Mouse (Mus musculus) lung, embryonic 14.5 days (tissue): ENCODE results near the gene Ptprk. TPM values are rescaled to one million over a fixed set of nuclear protein-coding genes. Genes with fewer than 3 reads are reported as not detected.

ENCODE experiments used
- ATAC-seq: fragments of 200-750 bp; cut with Nextera tagmentation; 2 replicates; pipeline ENCODE4 v1.8.0; 2017; ENCODE audit warnings: mild to moderate bottlenecking, moderate TSS enrichment, moderate library complexity; ENCODE audit not compliant: insufficient read depth
- DNase-seq: peaks from one replicate; pipeline ENCODE4 v3.0.0-alpha.2; 2015
- H3K27ac ChIP-seq: fragments of 300-500 bp; sonication (generic); 2 replicates; pipeline ENCODE4 v1.5.1; 2014; ENCODE audit warnings: low read depth, mild to moderate bottlenecking, moderate library complexity
- H3K27me3 ChIP-seq: fragments of 300-500 bp; sonication (generic); 2 replicates; pipeline ENCODE4 v1.6.1; 2014; ENCODE audit warnings: low read length, control low read depth; ENCODE audit not compliant: insufficient read depth
- H3K36me3 ChIP-seq: fragments of 300-500 bp; sonication (generic); 2 replicates; pipeline ENCODE4 v1.6.1; 2014; ENCODE audit warnings: control low read depth; ENCODE audit not compliant: insufficient read depth
- H3K4me1 ChIP-seq: fragments of 300-500 bp; sonication (generic); 2 replicates; pipeline ENCODE4 v1.6.1; 2014; ENCODE audit warnings: antibody characterized with exemption, control low read depth; ENCODE audit not compliant: insufficient read depth
- H3K4me2 ChIP-seq: fragments of 300-500 bp; sonication (generic); 2 replicates; pipeline ENCODE4 v1.6.1; 2014; ENCODE audit warnings: mild to moderate bottlenecking
- H3K4me3 ChIP-seq: fragments of 300-500 bp; sonication (generic); 2 replicates; pipeline ENCODE4 v1.5.1; 2014; ENCODE audit warnings: low read depth, low read length
- H3K9ac ChIP-seq: fragments of 300-500 bp; sonication (generic); 2 replicates; pipeline ENCODE4 v1.6.1; 2014
- H3K9me3 ChIP-seq: fragments of 300-500 bp; sonication (generic); 2 replicates; pipeline ENCODE4 v1.6.1; 2016; ENCODE audit warnings: low read depth, low read length, control low read depth
- CTCF ChIP-seq: IDR thresholded peaks from 2 replicates; pipeline ENCODE4 v1.5.1; 2016; ENCODE audit warnings: antibody characterized with exemption, low read depth
- WGBS: fragments of 180-500 bp; shearing (Covaris S2); extraction: QIAGEN DNeasy Blood & Tissue Kit; methylation state at CpG from one replicate; pipeline ENCODE4 v1.1.7; 2014; 5-methylcytosine and 5-hydroxymethylcytosine counted together
- polyA plus RNA-seq: library from polyadenylated mRNA; unstranded; fragments of >200 nt; fragmentation: Nextera tagmentation; extraction: Ambion mirVana; gene quantifications from 2 replicates; pipeline ENCODE4 v1.2.1, GENCODE M21; 2014

Gene Ptprk
- polyA plus RNA-seq, 1 experiment from 2014 or later = 50.9 TPM

DNA sequence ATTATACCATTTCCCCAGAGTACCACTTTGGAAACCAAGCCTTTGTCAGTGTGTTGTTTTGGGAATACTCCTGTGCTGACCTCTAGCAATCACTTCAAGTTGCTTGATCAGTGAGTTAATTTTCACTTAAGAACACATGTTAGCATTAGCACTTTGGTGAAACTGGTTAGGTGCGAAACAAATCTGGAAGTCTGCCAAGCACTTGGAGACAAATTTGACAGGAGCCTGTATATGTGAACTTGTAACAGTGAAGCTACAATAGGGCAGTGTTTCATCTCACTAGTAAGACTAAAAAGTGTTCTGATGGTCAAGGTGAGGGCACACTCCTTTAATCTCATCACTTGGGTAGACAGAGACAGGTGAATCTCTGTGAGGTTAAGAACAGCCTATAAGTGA, 321.9 kb downstream of the Ptprk start:
- peak; percentile 70 for DNase-seq
- peak overlapping the region; percentile 42 for H3K27ac ChIP-seq

DNA sequence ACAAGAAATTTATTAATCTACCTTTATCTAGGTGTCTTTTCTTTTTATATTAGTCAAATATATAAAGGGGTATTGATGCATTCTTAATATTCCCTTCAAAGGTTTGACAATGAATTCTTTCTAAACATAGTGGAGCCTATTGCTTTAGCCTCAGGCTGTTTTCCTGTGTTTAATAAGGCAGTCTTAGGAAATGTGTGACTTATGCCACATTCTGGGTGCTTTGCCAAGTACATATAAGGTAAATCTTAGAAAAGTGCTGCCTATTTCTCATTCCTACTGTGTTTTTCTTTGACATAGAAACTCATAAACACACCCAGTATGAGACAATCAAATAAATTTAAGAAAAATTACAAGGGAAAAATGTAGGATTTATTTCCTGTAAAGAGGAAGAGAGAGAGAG, 327.2 kb downstream of the Ptprk start:
- no peaks in the 10 kb centered on the region for H3K27me3 ChIP-seq
- DNase-seq (no peak), ATAC-seq (no peak)
- H3K36me3 ChIP-seq = no peaks in the 10 kb centered on the region
- H3K4me2 ChIP-seq = no peak overlapping the region
- H3K9me3 ChIP-seq = no peaks in the 10 kb centered on the region
- H3K4me3 ChIP-seq = no peak overlapping the region
- TF ChIP-seq CTCF = no peak
- no peak overlapping the region for H3K27ac ChIP-seq
- no peaks in the 10 kb centered on the region for H3K4me1 ChIP-seq
- no peak overlapping the region for H3K9ac ChIP-seq

More for the DNA sequence above, 321.9 kb downstream of the Ptprk start:
- no peak for TF ChIP-seq CTCF
- peaks cover 11% of the 10 kb centered on the region; the same call in 1 of the 2 replicates for H3K4me1 ChIP-seq
- 23% methylated on average over 1 of the region's 1 CpGs for WGBS
- no peak overlapping the region for H3K4me2 ChIP-seq
- no peak overlapping the region for H3K4me3 ChIP-seq
- H3K9ac ChIP-seq = no peak overlapping the region
- H3K27me3 ChIP-seq = no peaks in the 10 kb centered on the region
- no peaks in the 10 kb centered on the region for H3K36me3 ChIP-seq
- ATAC-seq = peak; percentile 36; the same call in 1 of the 2 replicates
- no peaks in the 10 kb centered on the region for H3K9me3 ChIP-seq

DNA sequence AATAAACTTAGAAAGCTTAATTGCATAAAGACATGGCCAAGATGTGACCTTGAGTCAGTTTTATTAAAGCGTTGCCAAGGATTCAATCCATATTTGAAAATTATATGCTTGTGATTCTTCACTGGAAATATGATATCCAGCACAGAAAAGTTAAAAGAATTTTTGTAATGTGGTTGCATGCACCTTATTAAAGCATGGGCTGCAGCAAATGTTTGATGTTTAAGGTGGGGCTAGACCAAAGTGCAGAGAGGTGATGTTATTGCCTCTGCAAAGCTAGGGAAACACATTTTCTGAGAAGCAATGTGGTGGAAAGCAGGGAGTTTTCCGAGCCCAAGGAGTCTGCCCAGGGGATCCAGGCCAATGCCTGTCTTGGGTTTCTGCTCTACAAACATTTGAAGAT, 334.4 kb downstream of the Ptprk start:
- 78% methylated on average over 2 of the region's 2 CpGs for WGBS
- no peaks in the 10 kb centered on the region for H3K9me3 ChIP-seq
- H3K4me1 ChIP-seq = no peaks in the 10 kb centered on the region
- H3K9ac ChIP-seq = no peak overlapping the region
- H3K36me3 ChIP-seq = no peaks in the 10 kb centered on the region
- DNase-seq (no peak), ATAC-seq (no peak)
- H3K27ac ChIP-seq = no peak overlapping the region
- no peak overlapping the region for H3K4me2 ChIP-seq
- TF ChIP-seq CTCF = no peak
- H3K4me3 ChIP-seq = no peak overlapping the region
- no peaks in the 10 kb centered on the region for H3K27me3 ChIP-seq

DNA sequence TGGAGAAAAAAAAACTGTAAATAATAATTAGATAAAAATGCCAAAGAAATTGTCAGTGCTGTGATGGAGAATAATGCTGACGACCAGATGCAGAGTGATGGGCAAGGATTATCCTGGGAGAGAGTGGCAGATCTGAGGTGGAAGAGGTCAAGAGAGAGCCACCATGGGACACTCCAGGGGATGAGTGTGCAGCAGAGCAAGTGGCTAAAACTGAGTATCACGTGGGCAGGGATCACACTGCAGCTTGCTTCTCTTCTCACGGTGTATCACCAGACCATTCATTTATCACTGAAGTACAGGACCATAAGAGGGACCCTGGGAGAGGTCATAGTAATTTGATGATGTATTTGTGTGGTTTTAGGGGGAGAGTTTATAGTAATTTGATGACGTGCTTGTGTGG, 340.2 kb downstream of the Ptprk start:
- ATAC-seq = no peak
- no peak overlapping the region for H3K4me2 ChIP-seq
- no peaks in the 10 kb centered on the region for H3K4me1 ChIP-seq
- H3K4me3 ChIP-seq = no peak overlapping the region
- H3K9ac ChIP-seq = no peak overlapping the region
- WGBS = 45% methylated on average over 4 of the region's 4 CpGs
- TF ChIP-seq CTCF = no peak
- H3K27ac ChIP-seq = no peak overlapping the region
- no peaks in the 10 kb centered on the region for H3K36me3 ChIP-seq
- no peak for DNase-seq
- H3K9me3 ChIP-seq = no peaks in the 10 kb centered on the region
- H3K27me3 ChIP-seq = no peaks in the 10 kb centered on the region

DNA sequence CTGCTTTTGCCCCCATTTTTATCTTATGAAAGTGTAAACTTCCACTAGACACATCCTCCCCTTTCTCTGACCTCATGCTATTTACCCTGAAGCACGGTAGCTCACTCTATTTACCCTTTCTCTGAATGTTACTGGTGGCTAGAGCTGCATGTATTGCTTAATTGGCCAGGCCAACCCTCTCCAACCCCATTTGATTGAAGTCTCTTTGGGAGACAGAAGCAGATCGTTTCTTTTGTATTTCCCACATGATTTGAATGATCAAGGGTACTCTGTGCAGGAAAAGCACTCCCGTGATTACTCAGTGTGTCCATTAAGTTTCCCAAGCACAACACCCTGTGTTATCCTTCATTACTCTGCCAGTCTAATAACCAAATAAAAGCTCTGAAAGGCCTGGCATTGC, 348.0 kb downstream of the Ptprk start:
- 55% methylated on average over 3 of the region's 3 CpGs for WGBS
- ATAC-seq (no peak), DNase-seq (no peak)
- Histone ChIP-seq H3K9me3 (no peaks in the 10 kb centered on the region), H3K4me2 (no peak overlapping the region), H3K27me3 (no peaks in the 10 kb centered on the region), H3K9ac (no peak overlapping the region), H3K27ac (no peak overlapping the region), H3K36me3 (no peaks in the 10 kb centered on the region), H3K4me1 (no peaks in the 10 kb centered on the region), H3K4me3 (no peak overlapping the region)
- no peak for TF ChIP-seq CTCF

DNA sequence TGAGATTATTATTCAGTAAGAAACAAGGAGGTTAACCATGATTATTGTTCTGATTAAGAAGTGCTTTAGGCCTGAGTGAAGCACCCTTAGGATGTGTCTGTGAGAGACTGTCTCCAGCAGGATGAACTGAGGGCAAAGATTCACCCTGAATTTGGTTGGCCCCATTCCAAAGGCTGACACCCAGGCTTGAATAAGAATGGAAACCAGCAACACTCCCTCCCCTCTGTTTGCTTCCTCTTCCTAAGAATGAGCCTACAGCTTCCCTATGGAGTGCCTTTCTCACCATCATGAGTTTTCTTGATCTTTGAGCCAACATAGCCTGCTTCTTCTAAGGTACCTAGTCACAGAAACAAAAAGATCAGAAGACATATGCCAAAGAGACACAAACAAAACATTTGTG, 350.8 kb downstream of the Ptprk start:
- H3K27ac ChIP-seq = no peak overlapping the region
- H3K4me3 ChIP-seq = no peak overlapping the region
- no peaks in the 10 kb centered on the region for H3K36me3 ChIP-seq
- no peaks in the 10 kb centered on the region for H3K4me1 ChIP-seq
- no peak for ATAC-seq
- DNase-seq = peak; percentile 41
- H3K9me3 ChIP-seq = no peaks in the 10 kb centered on the region
- no peaks in the 10 kb centered on the region for H3K27me3 ChIP-seq
- TF ChIP-seq CTCF = no peak
- no peak overlapping the region for H3K4me2 ChIP-seq
- no peak overlapping the region for H3K9ac ChIP-seq

DNA sequence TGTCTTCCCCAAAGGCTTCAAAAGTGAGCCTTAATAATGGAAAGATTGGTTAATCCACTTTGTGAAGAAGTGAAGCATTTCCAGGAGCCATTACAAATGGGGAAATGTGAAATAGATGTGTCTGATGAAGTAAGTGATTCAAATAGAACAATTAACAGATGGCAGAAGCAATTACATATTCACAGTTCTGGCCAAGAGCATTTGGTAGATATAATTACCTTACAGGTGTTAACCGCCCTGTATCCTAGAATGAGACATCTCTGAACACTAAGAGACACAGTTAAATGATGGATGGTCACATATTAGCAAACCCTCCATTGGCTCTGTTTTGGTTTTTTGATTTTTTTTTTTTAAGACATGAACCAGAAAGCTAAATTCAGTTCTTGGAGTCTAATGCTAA, 361.5 kb downstream of the Ptprk start:
- H3K27me3 ChIP-seq = no peaks in the 10 kb centered on the region
- no peak overlapping the region for H3K27ac ChIP-seq
- DNase-seq (no peak), ATAC-seq (no peak)
- WGBS = 93% methylated on average over 1 of the region's 1 CpGs
- H3K36me3 ChIP-seq = no peaks in the 10 kb centered on the region
- no peak overlapping the region for H3K4me3 ChIP-seq
- no peaks in the 10 kb centered on the region for H3K9me3 ChIP-seq
- H3K9ac ChIP-seq = no peak overlapping the region
- no peak for TF ChIP-seq CTCF
- no peak overlapping the region for H3K4me2 ChIP-seq
- H3K4me1 ChIP-seq = no peaks in the 10 kb centered on the region

DNA sequence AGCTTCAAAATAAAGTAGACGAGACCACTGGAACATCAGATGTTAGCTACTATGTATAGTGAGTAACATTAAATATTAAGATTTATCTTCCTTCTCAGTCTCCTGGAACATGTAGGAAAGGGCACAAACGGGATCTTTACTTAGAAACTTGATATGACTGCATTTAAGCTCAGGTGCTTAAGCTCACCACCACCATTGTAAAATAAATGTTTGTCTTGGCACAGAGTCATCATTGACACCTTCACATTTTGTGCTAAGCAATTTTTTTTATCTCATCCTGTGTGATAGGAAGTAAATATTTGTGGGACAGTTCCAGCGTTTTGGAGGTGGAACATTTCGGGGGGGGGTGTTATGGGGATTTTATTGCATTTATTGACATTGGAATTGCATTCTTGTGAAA, 375.2 kb downstream of the Ptprk start:
- no peak overlapping the region for H3K4me3 ChIP-seq
- H3K4me1 ChIP-seq = no peaks in the 10 kb centered on the region
- peak; percentile 70 for DNase-seq
- H3K27ac ChIP-seq = no peak overlapping the region
- H3K27me3 ChIP-seq = no peaks in the 10 kb centered on the region
- no peak for TF ChIP-seq CTCF
- no peak overlapping the region for H3K9ac ChIP-seq
- ATAC-seq = peak; percentile 62; the same call in 1 of the 2 replicates
- no peak overlapping the region for H3K4me2 ChIP-seq
- H3K36me3 ChIP-seq = no peaks in the 10 kb centered on the region
- 25% methylated on average over 4 of the region's 4 CpGs for WGBS
- no peaks in the 10 kb centered on the region for H3K9me3 ChIP-seq
